Mouse (Mus musculus) T-helper 2 cell (primary cell): ENCODE data around the gene Tmem178b.

ENCODE experiments used
- in situ Hi-C: fragments of 300-600 bp; cut with MboI, MseI; formaldehyde crosslinking; loops from one replicate; pipeline ENCODE4 v1.15.1; 2025; ENCODE audit warnings: high pct_unique_total_duplicates

Gene Tmem178b

DNA sequence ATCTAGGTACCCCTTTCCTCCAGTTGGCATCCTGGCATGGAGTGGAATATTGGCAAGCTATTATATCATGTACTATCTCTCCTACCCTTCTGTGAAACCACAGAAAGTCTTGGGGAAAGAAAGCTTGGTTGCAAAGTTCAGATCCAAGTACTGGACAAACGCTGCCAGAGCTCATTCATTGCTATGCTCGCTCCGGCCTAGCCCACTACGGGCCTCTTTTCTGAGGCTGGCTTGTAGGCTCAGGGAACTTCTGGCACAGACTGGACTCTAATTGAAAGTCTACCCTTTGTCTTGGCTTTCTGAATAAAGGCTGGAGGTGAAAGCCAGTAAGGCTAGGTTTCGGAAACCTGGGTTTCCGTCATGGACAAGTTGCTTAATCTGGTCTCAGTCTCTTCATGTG lies 44.7 kb downstream of the Tmem178b start:
- in situ Hi-C loops = no loop called here

DNA sequence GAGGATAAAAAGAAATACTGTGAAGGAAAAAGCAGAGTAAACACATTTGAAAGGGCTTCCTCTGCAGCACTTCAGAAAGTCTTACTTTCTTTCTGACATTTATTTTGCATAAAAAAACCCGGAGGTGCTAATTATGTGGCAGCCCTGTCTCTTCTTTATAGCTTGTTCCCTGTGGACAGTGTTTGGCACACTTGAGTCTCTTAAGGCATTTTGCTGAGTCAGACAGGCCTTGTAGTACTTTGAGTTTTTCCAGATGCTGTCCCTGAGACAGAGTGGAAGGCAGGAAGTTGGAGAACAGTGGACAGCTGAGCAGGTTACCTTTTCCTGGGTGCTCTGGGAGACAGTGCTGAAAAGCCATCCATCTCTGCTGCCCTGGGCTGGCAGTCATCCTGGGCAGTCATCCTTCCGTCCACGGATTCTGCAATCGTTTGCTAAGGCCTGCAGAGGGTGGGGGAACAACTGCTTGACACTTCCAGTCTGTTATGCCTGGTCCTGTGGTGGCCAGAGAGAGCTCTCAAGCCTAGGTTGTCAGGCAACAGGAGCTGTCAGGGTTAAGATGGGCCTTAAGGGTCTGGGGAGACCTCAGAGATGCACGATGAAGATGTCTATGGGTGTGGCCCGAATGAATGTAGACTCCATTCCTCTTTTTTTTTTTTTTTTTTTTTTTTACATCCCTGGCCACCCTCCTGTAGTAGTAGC lies 46.1 kb downstream of the Tmem178b start:
- in situ Hi-C loops = no loop called here

DNA sequence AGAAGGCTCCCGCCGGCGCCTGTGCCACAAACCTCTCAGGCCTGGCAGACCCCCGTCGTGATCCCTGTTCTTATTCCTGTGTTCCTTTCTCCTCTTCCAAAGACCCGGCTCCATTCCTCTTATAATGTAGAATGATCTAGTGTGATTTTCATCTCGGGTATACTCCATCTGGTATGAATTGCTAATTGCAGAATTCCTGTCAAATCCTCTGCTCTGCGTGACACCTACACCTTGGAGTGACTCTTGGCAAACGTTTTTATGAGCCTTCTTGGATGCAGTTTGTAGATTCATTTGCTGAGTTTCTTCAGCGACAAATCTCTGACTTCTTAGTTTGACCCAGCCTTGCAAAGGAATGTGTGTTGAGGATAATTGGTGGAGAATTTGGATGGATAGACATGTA lies 53.4 kb downstream of the Tmem178b start:
- in situ Hi-C loops = no loop called here

DNA sequence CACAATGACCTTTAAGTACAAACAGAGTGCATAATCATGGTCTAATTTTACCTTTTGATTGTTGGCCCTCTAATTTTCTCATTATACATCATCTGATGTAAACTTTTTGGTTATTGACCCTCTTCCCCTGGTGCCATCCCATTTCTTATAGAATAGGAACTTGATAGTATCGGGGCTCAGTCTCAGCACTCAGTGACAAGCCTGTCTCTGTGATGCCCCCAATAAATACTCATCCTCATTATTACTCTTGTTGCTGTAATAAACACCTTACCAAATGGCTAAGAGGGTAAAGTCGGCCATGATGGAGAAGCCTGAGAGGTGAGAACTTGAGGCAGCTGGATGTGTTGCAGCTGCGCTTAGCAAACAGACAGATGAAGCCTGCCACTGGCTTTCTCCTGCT lies 63.5 kb downstream of the Tmem178b start:
- in situ Hi-C loops = no loop called here

DNA sequence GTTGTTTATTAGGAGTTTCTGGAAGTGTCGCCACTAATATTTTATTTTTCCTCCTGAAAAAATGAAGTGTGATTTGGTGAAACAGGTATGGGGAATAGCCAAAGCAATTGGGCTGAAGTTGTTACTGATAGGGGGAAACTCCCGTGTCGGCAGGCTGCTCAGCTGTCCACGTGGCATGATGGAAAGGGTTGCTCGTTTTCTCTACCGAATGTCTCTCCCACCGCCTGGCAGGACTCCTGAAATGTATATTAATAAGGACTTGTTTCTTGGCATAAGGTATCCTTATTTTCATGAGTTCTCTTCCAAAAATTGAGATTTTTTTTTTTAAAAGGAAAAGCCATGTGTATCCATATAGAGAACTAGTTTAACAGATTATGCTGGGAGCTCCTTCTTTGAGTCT lies 67.8 kb downstream of the Tmem178b start:
- in situ Hi-C loops = no loop called here

DNA sequence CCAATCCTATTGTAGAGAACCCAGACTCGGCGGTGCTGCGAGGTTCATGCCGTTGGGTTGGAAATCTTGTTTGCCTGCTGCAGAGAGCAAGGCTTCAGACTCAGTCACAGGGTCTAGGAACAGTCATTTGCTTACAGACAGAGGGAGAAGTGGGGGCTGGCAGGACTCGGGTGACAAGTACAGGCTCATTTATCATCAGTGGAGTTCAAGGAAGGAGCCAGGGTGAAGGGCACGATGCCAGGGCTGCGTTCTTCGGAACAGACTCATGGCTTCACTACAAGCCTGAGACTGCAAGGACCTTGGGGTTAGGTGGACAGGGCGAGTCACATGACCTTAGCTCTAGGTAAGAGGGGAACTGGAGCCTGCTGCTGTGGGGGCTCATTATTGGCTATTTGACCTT lies 71.8 kb downstream of the Tmem178b start:
- in situ Hi-C loops = no loop called here

DNA sequence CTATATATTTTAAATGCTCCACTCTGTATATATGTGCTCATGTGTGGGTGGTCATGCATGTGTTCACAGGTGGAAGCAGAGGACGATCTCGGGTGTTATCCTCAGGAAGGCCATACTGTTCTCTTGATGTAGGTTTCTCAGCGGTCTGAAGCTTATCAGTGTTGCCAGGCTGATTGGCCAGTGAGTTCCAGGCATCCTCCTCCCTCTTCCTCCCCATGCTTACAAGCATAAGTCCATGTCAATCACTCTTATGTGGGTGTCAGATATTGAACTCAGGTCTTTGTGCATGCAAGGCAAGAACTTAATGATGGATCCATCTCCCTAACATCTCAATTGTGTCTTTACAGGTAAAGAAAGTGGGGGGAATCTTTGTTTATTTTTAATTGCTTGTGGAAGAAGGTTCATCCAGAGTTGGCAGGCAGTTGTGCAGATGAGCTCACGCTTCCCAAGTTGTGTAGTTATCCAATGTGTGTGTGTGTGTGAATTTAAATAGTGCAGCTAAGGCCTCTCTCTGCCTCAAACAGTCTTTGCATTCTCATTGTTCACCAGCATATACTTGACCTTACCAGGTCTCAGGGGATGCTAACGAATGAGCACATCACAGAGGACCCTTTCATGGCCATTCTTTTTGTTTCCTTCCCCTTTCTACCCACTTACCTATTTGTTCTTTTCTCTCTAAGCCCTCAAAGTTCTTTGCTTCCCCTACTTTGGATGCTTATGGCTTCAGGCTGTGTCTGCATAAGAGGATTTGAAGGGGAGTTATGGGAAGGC lies 72.8 kb downstream of the Tmem178b start:
- in situ Hi-C loops = no loop called here

DNA sequence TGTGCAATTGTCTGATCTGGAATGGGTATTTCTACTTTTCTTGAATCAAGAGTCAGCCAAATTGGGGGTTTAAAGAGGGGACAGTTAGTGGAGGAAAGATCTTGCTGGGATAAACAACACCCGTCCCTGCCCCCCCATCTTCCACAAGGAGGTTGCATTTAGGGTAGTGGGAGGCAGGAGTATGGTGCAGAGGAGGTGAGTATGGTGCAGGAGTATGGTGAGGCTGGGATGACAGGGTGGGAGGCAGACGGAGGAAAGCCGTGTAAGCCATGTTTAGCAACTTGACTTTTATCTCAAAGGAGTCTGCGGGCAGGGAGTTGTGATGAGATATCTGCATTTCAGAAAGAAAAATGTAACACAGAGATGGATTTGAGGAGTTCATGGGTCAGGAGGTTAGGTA lies 73.5 kb downstream of the Tmem178b start:
- in situ Hi-C loops = no loop called here

DNA sequence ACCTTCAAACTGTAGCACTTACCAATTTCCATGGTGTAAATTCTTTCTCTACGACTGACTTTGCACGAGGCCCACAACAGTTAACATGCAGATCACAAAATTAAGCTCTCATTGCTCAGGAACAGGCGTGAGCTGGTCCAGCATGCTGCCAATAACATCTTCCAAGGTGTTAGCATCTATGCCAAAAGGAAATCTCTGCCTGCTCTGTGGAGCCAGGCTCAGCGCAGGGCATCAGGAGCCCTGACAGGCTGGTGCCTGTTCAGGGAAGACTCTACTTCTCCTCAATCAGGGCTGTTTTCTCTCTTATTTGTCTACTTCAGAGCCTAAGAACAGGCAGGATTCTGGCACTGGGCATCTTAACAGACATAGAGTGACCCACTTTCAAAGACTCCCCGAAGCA lies 80.9 kb downstream of the Tmem178b start:
- in situ Hi-C loops = no loop called here

DNA sequence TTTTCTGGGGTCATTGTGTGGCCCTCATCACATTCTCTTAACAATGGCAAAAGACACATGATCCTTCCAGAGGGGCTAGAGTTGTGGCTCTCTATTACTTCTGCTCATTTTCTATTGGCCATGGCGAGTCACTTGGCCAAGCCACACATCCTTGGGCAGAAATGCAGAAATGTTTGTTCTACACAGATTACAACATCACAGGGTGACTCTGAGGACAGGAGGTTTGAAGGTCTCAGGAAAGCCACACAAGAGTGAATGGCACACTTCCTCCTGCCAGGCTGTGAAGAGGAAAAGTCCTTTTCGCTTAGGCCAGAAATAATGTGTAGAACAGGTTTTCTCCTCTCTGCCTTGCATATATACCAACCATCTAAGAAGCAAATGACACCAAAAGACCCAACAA lies 82.1 kb downstream of the Tmem178b start:
- in situ Hi-C loops = no loop called here

DNA sequence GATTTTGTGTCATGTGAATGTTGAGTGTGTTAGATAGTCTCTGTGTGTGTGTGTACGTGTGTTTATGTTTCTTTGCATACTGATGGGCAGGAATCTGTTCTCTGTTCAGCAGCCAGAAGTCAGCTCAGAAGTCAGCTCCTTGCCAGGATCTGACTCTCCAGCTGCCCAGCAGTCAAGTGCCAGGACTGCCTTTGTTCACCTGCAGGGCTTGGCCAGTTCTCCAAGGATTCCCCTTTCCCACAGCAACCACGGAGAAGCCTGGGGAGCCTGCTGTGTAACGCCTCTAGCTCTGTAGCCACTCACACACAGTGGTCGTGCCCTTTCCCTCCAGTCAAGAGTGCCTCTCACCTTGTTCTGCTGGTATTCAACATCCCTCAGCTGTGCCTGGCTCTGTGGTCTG lies 91.5 kb downstream of the Tmem178b start:
- in situ Hi-C loops = no loop called here

DNA sequence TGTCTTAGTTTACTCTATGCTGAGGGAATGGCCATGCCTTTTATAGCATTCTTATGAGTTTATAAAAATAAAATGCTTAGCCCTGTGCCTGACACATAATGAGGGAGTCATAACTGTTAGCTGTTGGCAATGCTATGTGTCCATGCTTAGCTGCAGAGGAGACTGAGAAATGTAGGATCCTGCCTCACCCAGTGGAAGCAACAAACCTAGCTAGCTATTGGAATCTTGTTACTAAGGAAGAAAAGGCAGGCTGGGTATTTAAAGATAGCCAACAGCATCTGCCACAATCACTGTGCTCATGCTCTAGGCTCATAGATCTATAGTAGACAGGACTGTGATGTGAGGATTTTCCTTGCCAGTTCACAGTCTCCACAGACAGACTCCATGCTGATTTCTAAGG lies 97.2 kb downstream of the Tmem178b start:
- in situ Hi-C loops = loop anchor here (10.0 kb wide), 1 partner anchor 475 kb away; no protein-coding TSS in a partner anchor

DNA sequence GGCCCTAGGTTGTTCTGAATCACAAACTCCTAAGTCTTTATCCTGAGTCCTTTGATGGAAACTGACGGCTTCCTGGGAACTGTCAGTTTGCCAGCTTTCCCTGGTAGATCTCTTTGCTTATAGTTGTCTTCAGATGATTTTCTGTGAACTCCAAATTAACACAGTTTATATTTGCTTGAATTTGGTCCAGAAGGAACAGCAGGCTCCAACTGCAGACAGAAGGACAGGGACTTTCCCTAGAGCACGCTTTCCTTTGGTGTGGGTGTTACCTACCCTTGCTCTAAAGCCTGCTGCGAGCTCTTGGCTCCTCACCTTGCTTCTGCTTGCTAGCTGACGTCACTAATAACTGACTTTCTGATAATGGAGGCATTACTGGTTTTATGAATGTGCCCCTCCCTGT lies 105.9 kb downstream of the Tmem178b start:
- in situ Hi-C loops = loop anchor here (10.0 kb wide), 1 partner anchor 484 kb away; no protein-coding TSS in a partner anchor

DNA sequence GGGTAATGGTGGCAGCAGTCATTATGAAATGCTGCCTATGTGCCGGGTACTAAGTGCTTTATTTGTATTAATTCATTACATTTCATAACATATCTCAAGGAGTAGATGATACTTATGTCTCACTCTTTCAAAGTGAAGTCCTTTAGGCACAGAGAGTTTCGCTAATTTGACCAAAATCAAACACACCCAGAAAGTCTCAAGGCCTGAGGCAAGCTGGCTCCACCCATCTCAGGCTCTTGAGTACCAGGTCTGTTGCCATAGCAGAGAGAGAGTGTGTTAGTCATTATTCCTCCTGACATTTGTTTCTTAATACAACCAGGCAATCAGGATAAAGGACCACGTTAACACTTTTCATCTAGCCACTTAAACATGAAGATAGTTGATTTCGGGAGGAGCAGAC lies 117.7 kb downstream of the Tmem178b start:
- in situ Hi-C loops = no loop called here

DNA sequence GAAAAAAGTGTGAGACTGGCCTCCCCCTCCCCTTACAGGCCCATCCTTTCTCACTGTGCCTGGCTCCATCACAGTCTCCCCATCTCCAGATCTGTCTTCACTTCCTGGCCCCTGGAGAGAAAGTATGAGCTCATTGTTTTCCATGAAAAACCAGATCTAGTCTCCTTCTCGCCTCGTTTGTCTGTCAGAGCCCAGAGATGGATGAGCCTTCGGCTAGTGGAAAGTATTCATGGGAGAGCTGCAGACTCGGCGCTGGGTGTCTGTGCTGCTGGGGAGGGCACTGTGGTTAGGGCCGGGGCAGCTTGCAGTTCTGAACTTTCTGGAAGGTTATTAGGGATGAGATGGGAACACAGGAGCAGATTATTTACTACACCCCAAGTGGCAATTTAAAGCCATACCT lies 118.9 kb downstream of the Tmem178b start:
- in situ Hi-C loops = no loop called here

DNA sequence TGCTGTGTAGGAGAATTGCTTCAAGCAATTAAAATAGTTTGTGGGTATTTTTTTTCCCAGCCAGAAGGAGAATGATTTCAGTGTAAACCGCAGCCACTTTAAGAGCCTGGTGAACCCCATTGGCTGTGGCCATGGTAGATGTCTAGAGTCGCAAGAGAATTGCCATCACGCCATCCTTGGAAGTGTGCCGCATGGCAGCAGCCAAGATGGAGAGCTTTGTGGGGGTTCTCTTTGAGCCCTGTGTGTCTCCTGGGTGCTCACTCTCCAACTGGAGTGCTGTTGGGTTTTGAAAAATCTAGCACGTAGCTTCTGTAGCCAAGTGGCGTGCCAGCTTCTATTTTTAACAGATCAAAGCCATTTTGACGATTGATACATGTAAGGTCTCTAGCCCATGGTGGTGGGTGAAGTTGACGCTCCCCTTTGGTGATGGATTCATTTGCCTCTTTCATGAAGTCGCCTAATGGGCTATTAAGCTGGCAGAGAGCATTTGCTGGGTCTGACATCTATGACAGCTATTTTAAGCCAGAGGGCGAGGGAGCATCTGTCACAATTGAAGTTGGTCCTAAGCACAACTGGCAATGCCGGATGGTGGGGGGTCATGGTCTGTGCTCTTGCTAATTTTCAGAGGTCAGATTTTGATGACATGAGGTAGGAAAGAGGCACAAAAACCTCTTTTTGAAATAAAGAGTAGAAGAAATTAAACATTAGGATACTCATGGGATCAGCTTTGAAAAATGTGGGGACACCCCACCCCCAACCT lies 133.1 kb downstream of the Tmem178b start:
- in situ Hi-C loops = no loop called here

DNA sequence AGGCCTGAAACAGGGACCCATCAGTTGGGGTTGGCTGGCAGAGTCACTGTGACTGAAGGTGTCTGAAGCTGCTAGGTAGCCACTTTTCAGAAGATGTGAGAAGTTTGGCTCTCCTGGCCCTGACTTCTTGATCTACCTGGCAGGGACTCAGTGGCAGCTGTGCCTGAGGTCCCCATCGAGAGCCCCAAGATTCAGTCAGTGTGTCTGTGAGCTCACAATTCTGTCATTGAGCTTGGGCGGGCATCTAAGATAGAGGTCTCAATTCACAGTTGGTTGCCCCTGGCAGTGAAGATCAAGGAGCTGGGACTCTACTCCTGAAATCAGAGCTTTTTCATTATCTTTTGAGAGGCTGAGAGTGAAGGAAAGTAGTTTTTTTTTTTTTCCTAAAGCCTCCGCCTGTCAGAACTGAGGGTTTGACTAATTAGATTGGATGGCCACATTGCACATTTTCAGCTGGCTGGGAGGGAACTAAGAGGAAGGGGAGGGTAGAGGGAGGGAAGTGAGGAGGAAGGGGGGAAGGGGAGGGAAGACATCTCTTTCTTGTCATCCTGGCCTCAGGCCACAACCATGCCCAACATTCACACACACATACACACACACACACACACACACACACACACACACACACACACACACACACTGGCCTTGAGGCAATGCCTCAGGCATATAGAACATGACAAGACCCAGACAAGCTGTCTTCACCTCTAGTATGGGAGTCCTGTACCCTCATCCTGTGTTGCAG lies 135.3 kb downstream of the Tmem178b start:
- in situ Hi-C loops = no loop called here

DNA sequence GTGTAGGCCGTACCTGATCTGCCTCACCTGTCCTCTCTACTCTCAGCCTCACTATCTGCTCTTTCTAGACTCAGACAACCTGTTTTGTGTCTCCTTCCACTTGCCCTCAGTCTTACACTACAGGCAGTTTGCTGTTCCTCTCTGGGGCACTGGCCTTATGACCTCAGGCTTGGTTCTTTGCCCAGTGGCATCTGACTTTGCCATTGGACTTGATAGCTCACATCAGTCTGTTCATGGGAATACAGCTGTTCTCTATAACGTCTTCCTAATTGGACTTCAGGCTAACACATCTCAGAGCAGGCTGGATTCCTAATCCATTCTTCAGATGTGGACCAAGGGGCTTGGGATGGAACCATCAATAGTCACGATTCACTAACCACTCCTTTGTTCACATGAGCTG lies 136.6 kb downstream of the Tmem178b start:
- in situ Hi-C loops = no loop called here

DNA sequence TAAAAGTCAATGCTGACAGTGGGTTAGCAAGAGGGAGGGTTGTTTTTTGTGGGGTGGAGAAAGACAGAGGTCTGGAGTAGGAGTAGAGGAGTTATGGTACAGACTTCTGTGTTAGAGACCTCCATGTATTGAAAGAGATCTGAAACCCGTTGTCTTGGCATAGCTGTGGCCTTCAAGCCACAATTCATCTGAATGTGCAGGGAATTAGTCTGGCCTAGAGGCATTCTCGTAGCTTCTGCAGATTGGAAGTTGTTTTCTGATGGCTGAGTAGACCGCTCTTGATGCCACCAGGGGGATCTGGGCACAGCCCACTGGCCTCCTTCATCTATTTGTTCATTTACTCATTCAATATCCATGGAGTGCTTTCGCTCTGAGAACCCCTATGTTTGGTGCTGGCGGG lies 138.0 kb downstream of the Tmem178b start:
- in situ Hi-C loops = no loop called here

DNA sequence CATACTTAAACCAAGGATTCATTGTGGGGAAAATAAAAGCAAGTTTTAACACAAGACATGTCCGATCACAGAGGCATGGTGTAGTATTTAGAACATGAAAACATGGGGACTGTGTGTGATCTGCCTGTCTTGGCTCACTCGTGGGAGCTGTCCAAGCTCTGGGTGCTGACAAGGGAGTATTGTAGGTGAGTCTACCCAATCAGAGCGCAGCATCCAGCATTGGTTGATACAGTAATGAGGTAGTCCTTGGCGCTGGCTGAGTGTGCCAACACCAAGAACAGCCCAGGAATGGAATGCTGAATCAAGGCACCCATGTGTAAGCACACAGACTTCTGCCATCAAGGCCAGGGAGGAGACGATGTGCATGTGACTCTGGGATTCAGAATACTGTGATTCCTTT lies 138.5 kb downstream of the Tmem178b start:
- in situ Hi-C loops = no loop called here

DNA sequence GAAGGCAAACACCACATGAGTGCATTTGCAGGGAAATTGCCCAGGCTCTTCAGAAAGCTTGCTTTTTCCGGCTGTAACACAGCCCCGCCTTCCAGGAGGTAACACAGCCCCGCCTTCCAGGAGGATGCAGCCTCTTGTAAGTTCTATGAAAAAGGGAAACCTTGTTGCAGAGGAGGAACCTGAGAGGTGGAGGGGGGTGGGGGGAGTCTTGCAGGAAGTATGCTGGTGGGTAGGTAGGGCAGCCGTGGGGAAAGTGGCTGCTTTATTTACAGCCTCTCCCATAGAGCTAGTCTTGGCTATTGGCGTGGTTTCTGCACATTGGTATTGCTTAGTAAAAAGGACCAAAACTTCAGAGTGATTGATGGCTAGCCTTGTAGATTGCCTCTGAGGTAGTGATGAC lies 140.3 kb downstream of the Tmem178b start:
- in situ Hi-C loops = no loop called here

DNA sequence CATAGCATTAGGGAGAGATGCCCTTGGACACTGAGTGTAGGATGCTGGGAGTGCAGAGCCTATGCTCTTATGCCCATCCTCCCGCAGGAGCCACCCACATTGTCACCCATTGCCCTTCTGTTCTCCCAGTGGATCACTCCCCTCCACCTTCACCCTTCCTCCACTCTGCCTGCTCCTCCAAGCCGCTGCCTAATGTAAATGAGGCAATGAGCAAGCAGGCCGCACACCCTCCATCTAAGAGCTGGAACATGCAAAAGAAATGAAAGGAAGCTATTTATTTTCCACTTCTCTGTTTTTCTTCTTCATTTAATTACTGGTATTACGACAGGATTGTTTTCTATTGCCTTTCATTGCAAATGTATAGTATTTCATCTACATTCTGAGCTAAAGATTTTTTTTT lies 142.1 kb downstream of the Tmem178b start:
- in situ Hi-C loops = no loop called here
